Mouse (Mus musculus) MEL (cell line): ENCODE data around the gene Mslnl. TPM values are rescaled to one million over a fixed set of nuclear protein-coding genes. Genes with fewer than 3 reads are reported as not detected.

Experiments
- DNase-seq: peaks from one replicate; pipeline ENCODE4 v3.0.0; 2011; ENCODE audit warnings: low read depth, low spot score
- H3K27ac ChIP-seq: 2 replicates; pipeline ENCODE4 v1.5.1; 2012; ENCODE audit warnings: low read depth, mild to moderate bottlenecking, control low read depth, low read length, moderate library complexity; ENCODE audit not compliant: control insufficient read depth
- H3K27me3 ChIP-seq, 2 experiments: fragments of 150-350 bp in 1 of 2; sonication (generic) in 1 of 2; 2 replicates each; pipeline ENCODE4 v1.6.1; 2012; ENCODE audit warnings: low read length in 2 of 2, mild to moderate bottlenecking in 2 of 2, improper control_type of control experiment in 1 of 2, moderate library complexity in 1 of 2; ENCODE audit not compliant: insufficient read depth in 2 of 2, control insufficient read depth in 1 of 2
- H3K36me3 ChIP-seq, 2 experiments: 2 replicates each; pipeline ENCODE4 v1.6.1; 2012 to 2014; ENCODE audit warnings: low read length in 2 of 2, improper control_type of control experiment in 1 of 2, inconsistent platforms in 1 of 2, mild to moderate bottlenecking in 1 of 2; ENCODE audit not compliant: insufficient read depth in 2 of 2, control insufficient read depth in 1 of 2
- H3K4me1 ChIP-seq, 2 experiments: fragments of 150-350 bp in 1 of 2; sonication (generic) in 1 of 2; 2 replicates each; pipeline ENCODE4 v1.6.1; 2012; ENCODE audit warnings: low read length in 2 of 2, improper control_type of control experiment in 1 of 2, mild to moderate bottlenecking in 1 of 2; ENCODE audit not compliant: insufficient read depth in 2 of 2, control insufficient read depth in 1 of 2
- H3K4me3 ChIP-seq, 2 experiments: fragments of 150-350 bp in 1 of 2; sonication (generic) in 1 of 2; 2 replicates each; pipeline ENCODE4 v1.5.1; 2012; ENCODE audit warnings: low read depth in 2 of 2, low read length in 2 of 2, mild to moderate bottlenecking in 2 of 2, moderate library complexity in 2 of 2, control low read depth in 1 of 2, improper control_type of control experiment in 1 of 2; ENCODE audit not compliant: control insufficient read depth in 1 of 2, insufficient read depth in 1 of 2
- H3K79me2 ChIP-seq: 2 replicates; pipeline ENCODE4 v1.6.1; 2012; ENCODE audit warnings: mild to moderate bottlenecking, low read length, moderate library complexity; ENCODE audit not compliant: control insufficient read depth, poor library complexity, insufficient read depth
- H3K9ac ChIP-seq: 2 replicates; pipeline ENCODE4 v1.6.1; 2012; ENCODE audit warnings: low read depth, mild to moderate bottlenecking, control low read depth, low read length, moderate library complexity; ENCODE audit not compliant: control insufficient read depth, poor library complexity, severe bottlenecking
- H3K9me3 ChIP-seq: fragments of 150-350 bp; sonication (generic); replicated peaks from 2 replicates; pipeline ENCODE4 v1.6.1; 2012; ENCODE audit warnings: mild to moderate bottlenecking, low read length, improper control_type of control experiment, moderate library complexity; ENCODE audit not compliant: insufficient read depth
- BHLHE40 ChIP-seq: IDR thresholded peaks from 2 replicates; pipeline ENCODE4 v1.6.1; 2012; ENCODE audit warnings: low read depth, mild to moderate bottlenecking, inconsistent platforms, low read length, improper control_type of control experiment, borderline replicate concordance
- CTCF ChIP-seq, 3 experiments: IDR thresholded peaks in 2 of 3; conservative IDR thresholded peaks in 1 of 3; 2 replicates each; pipeline ENCODE4 v1.5.1; 2011 to 2012; ENCODE audit warnings: low read length in 3 of 3, low read depth in 2 of 3, mild to moderate bottlenecking in 2 of 3, improper control_type of control experiment in 1 of 3, inconsistent platforms in 1 of 3, mixed read lengths in 1 of 3, moderate library complexity in 1 of 3; ENCODE audit not compliant: control insufficient read depth in 1 of 3, insufficient read depth in 1 of 3, poor library complexity in 1 of 3, severe bottlenecking in 1 of 3
- E2F4 ChIP-seq: IDR thresholded peaks from 2 replicates; pipeline ENCODE4 v1.6.1; 2011; ENCODE audit warnings: low read depth, low read length, improper control_type of control experiment, borderline replicate concordance
- EP300 ChIP-seq, 2 experiments: IDR thresholded peaks; 2 replicates each; pipeline ENCODE4 v1.6.1; 2011; ENCODE audit warnings: improper control_type of control experiment in 2 of 2, low read length in 2 of 2, low read depth in 1 of 2, mild to moderate bottlenecking in 1 of 2
- ETS1 ChIP-seq: IDR thresholded peaks from 2 replicates; pipeline ENCODE4 v1.6.1; 2012; ENCODE audit warnings: low read depth, mild to moderate bottlenecking, inconsistent platforms, low read length, improper control_type of control experiment, moderate library complexity
- GABPA ChIP-seq: IDR thresholded peaks from 2 replicates; pipeline ENCODE4 v1.6.1; 2012; ENCODE audit warnings: low read depth, mild to moderate bottlenecking, inconsistent platforms, low read length, improper control_type of control experiment, moderate library complexity
- HCFC1 ChIP-seq: IDR thresholded peaks from 2 replicates; pipeline ENCODE4 v1.6.1; 2012; ENCODE audit warnings: low read depth, mild to moderate bottlenecking, inconsistent platforms, low read length, improper control_type of control experiment, moderate library complexity
- JUND ChIP-seq: IDR thresholded peaks from 2 replicates; pipeline ENCODE4 v1.6.1; 2011; ENCODE audit warnings: low read depth, mild to moderate bottlenecking, improper control_type of control experiment, low read length
- KAT2A ChIP-seq: conservative IDR thresholded peaks from 2 replicates; pipeline ENCODE4 v1.6.1; 2012; ENCODE audit warnings: low read depth, low read length, improper control_type of control experiment, inconsistent platforms
- MAFK ChIP-seq: IDR thresholded peaks from 2 replicates; pipeline ENCODE4 v1.6.1; 2011; ENCODE audit warnings: low read depth, mild to moderate bottlenecking, low read length, improper control_type of control experiment, borderline replicate concordance
- MAX ChIP-seq: IDR thresholded peaks from 2 replicates; pipeline ENCODE4 v1.6.1; 2011; ENCODE audit warnings: low read length, improper control_type of control experiment
- MAZ ChIP-seq: IDR thresholded peaks from 2 replicates; pipeline ENCODE4 v1.6.1; 2012; ENCODE audit warnings: low read depth, mild to moderate bottlenecking, inconsistent platforms, low read length, improper control_type of control experiment
- MXI1 ChIP-seq: IDR thresholded peaks from 2 replicates; pipeline ENCODE4 v1.6.1; 2011; ENCODE audit warnings: mild to moderate bottlenecking, low read depth, low read length, improper control_type of control experiment
- POLR2A ChIP-seq, 2 experiments: IDR thresholded peaks; 2 replicates each; pipeline ENCODE4 v1.6.1; 2011 to 2012; ENCODE audit warnings: low read length in 2 of 2, mild to moderate bottlenecking in 2 of 2, control low read depth in 1 of 2, improper control_type of control experiment in 1 of 2, low read depth in 1 of 2, moderate library complexity in 1 of 2; ENCODE audit not compliant: control insufficient read depth in 1 of 2, insufficient read depth in 1 of 2, poor library complexity in 1 of 2
- POLR2AphosphoS5 ChIP-seq: IDR thresholded peaks from 2 replicates; pipeline ENCODE4 v1.6.1; 2012; ENCODE audit warnings: low read depth, borderline replicate concordance, mild to moderate bottlenecking, inconsistent platforms, low read length, moderate library complexity, mixed read lengths
- SIN3A ChIP-seq: IDR thresholded peaks from 2 replicates; pipeline ENCODE4 v1.6.1; 2012; ENCODE audit warnings: low read length, improper control_type of control experiment, inconsistent platforms
- TAL1 ChIP-seq: IDR thresholded peaks from 2 replicates; pipeline ENCODE4 v1.6.1; 2012; ENCODE audit warnings: mild to moderate bottlenecking, inconsistent platforms, low read length, moderate library complexity, mixed read lengths
- TBP ChIP-seq: IDR thresholded peaks from 2 replicates; pipeline ENCODE4 v1.8.0; 2011; ENCODE audit warnings: low read depth, low read length, improper control_type of control experiment
- TCF12 ChIP-seq: IDR thresholded peaks from 2 replicates; pipeline ENCODE4 v1.6.1; 2014; ENCODE audit warnings: low read depth, mild to moderate bottlenecking, inconsistent platforms, low read length, improper control_type of control experiment, moderate library complexity
- ZMIZ1 ChIP-seq: IDR thresholded peaks from 2 replicates; pipeline ENCODE4 v1.6.1; 2012; ENCODE audit warnings: low read depth, mild to moderate bottlenecking, inconsistent platforms, low read length, improper control_type of control experiment, moderate library complexity
- ZNF384 ChIP-seq: IDR thresholded peaks from 2 replicates; pipeline ENCODE4 v1.6.1; 2012; ENCODE audit warnings: low read depth, mild to moderate bottlenecking, inconsistent platforms, low read length, improper control_type of control experiment
- polyA plus RNA-seq, 2 experiments: library from polyadenylated mRNA; stranded (reverse) in 1 of 2; unstranded in 1 of 2; fragments of >175 nt in 1 of 2; fragments of >200 nt in 1 of 2; gene quantifications; 2 replicates each; pipeline versions ENCODE4 v1.2.1 to v1.2.4; 2012; ENCODE audit warnings: low replicate concordance in 2 of 2, low read depth in 1 of 2; ENCODE audit not compliant: insufficient read length in 2 of 2, insufficient read depth in 1 of 2, missing spikeins in 1 of 2
- total RNA-seq: library from RNA; depleted of rRNA; stranded (reverse); fragments of 300-350 nt; gene quantifications from 2 replicates; pipeline ENCODE4 v1.2.3, GENCODE M21; 2012

Gene Mslnl
- total and polyA plus RNA-seq, 3 experiments, result 0.08 TPM; not detected in 1

- Histone ChIP-seq H3K27ac (no peak overlapping the region), H3K4me1 (peaks cover 0 to 10% of the 10 kb centered on the region in 2 experiments; a peak in 2 of 4 replicates), H3K27me3 (0 out of 4 replicates have a peak, but pooled peaks cover 0 to 1% of the 10 kb centered on the region in 2 experiments), H3K79me2 (no peaks in the 10 kb centered on the region), H3K4me3 (no peak overlapping the region), H3K36me3 (no peaks in the 10 kb centered on the region), H3K9me3 (no peaks in the 10 kb centered on the region), H3K9ac (no peak overlapping the region)
- no peak for DNase-seq
- TF ChIP-seq TBP, result no peak
- TF ChIP-seq E2F4, result no peak
- TF ChIP-seq GABPA, result no peak
- no peak for TF ChIP-seq MAZ
- TF ChIP-seq EP300 (IDR thresholded peaks at IDR 0.05; ENCODE audit: low read depth in 1 of 2, low read length in 2 of 2), result no peak
- no peak for TF ChIP-seq ZNF384
- no peak for TF ChIP-seq HCFC1
Measured at GRCm38 (mm10) chr17:25716130-25716529, 19.7 kb upstream of the Mslnl start.

GRCm38 (mm10) chr17:25716711-25717637 is 18.9 kb upstream of the Mslnl start, which contains the start of gene Gng13:
TSS of gene Gng13 (plus strand) at chr17:25717171.
- Histone ChIP-seq H3K4me1 (peaks cover 0 to 10% of the 10 kb centered on the region in 2 experiments; a peak in 2 of 4 replicates), H3K9ac (no peak within 1 kb of the TSS)

GRCm38 (mm10) chr17:25717691-25718090 is 18.2 kb upstream of the Mslnl start:
- no peaks in the 10 kb centered on the region for H3K79me2 ChIP-seq
- H3K27ac ChIP-seq, result no peak overlapping the region
- H3K27me3 ChIP-seq, result no peaks in the 10 kb centered on the region
- peaks cover 0 to 10% of the 10 kb centered on the region in 2 experiments; a peak in 2 of 4 replicates for H3K4me1 ChIP-seq
- H3K9me3 ChIP-seq, result no peaks in the 10 kb centered on the region
- DNase-seq, result no peak
- no peak overlapping the region for H3K9ac ChIP-seq
- H3K4me3 ChIP-seq, result no peak overlapping the region
- TF ChIP-seq GABPA (no peak), CTCF (IDR thresholded peaks at IDR 0.05 in 2 of 3, conservative IDR thresholded peaks at IDR 0.05 in 1 of 3; ENCODE audit: control insufficient read depth in 1 of 3, insufficient read depth in 1 of 3, low read depth in 2 of 3, low read length in 3 of 3, poor library complexity in 1 of 3, severe bottlenecking in 1 of 3) (no peak), POLR2A (IDR thresholded peaks at IDR 0.05; ENCODE audit: control insufficient read depth in 1 of 2, insufficient read depth in 1 of 2, low read depth in 1 of 2, low read length in 2 of 2, poor library complexity in 1 of 2) (no peak), TAL1 (no peak), TCF12 (no peak), KAT2A (no peak), SIN3A (no peak), ZMIZ1 (no peak), ETS1 (no peak), MAX (no peak), POLR2AphosphoS5 (no peak), ZNF384 (no peak)
- TF ChIP-seq, all 39 proteins: peak for 0
- no peaks in the 10 kb centered on the region for H3K36me3 ChIP-seq

More at GRCm38 (mm10) chr17:25716711-25717637, 18.9 kb upstream of the Mslnl start, which contains the start of gene Gng13:
- Histone ChIP-seq H3K36me3 (no peaks in the 10 kb centered on the region), H3K9me3 (no peaks in the 10 kb centered on the region), H3K27me3 (0 out of 4 replicates have a peak, but pooled peaks cover 0 to 1% of the 10 kb centered on the region in 2 experiments), H3K27ac (no peak within 1 kb of the TSS), H3K79me2 (no peaks in the 10 kb centered on the region), H3K4me3 (no peak within 1 kb of the TSS)
- no peak for DNase-seq
- TF ChIP-seq TCF12 (no peak), BHLHE40 (no peak), MAFK (no peak), JUND (no peak), MXI1 (no peak)
